Mouse (Mus musculus): ENCODE results near the gene Gtf3c1.

GRCm38 (mm10) chr7:125723189-125723972 lies 15.8 kb upstream of the Gtf3c1 start:
- TF ChIP-seq CTCF (IDR thresholded peaks at IDR 0.05; ENCODE audit: low read depth, low read length) = no peak
- no peak for TF ChIP-seq GATA1 (IDR thresholded peaks at IDR 0.05; ENCODE audit: borderline replicate concordance, low read length)
- no peak for TF ChIP-seq POLR2AphosphoS5 (IDR thresholded peaks at IDR 0.05; ENCODE audit: insufficient replicate concordance, low read depth, low read length)
- no peak for TF ChIP-seq TAL1 (conservative IDR thresholded peaks at IDR 0.05; ENCODE audit: low read depth, low read length)
- TF ChIP-seq GATA2 (IDR thresholded peaks at IDR 0.05; ENCODE audit: borderline replicate concordance, low read depth, low read length) = no peak

Measured in G1E (cell line).